Comparison of ENCODE assay signal across 24 mouse cellular contexts in genomic region chr15:93121156-93121555, GRCm38 (mm10).
A peak's percentile ranks its signal among the peaks of the same experiment; 100 is the strongest.
DNase-seq lines count a peak whose midpoint lies in the region; ATAC-seq lines count a peak whose summit lies in the region.
"Had no signal": no experiment of that assay in that cellular context is flagged by ENCODE, and none has a peak within 500 bp of the region (broad histone marks: within the 10 kb centered on the region; RNA-seq: fewer than 3 reads in every experiment).

No protein-coding gene starts in this region.

- 60% methylated on average over 4 of the region's 4 CpGs for WGBS in kidney, embryonic 15.5 days

- H3K9me3 ChIP-seq in kidney, embryonic 15.5 days (replicated peaks): no peaks in the 10 kb centered on the region
- H3K9me3 ChIP-seq: embryonic facial prominence, embryonic 12.5 days; embryonic facial prominence, embryonic 15.5 days; heart, embryonic 12.5 days; heart, embryonic 15.5 days had no signal

- H3K4me2 ChIP-seq in kidney, embryonic 15.5 days: no peak overlapping the region
- H3K4me2 ChIP-seq: embryonic facial prominence, embryonic 12.5 days; embryonic facial prominence, embryonic 15.5 days; heart, embryonic 12.5 days; heart, embryonic 15.5 days; hindbrain, embryonic 14.5 days had no signal

- no peak overlapping the region for H3K27ac ChIP-seq in kidney, embryonic 15.5 days
- H3K27ac ChIP-seq: embryonic facial prominence, embryonic 12.5 days; embryonic facial prominence, embryonic 15.5 days; gastrocnemius, adult 2 months; heart, embryonic 15.5 days; hindbrain, embryonic 14.5 days had no signal

- no peaks in the 10 kb centered on the region for H3K36me3 ChIP-seq in kidney, embryonic 15.5 days
- H3K36me3 ChIP-seq: embryonic facial prominence, embryonic 12.5 days; embryonic facial prominence, embryonic 15.5 days; heart, embryonic 12.5 days; heart, embryonic 15.5 days had no signal

- 0 out of 2 replicates have a peak, but pooled peaks have one; percentile 56 for ATAC-seq in kidney, embryonic 15.5 days (replicated peaks; ENCODE audit: low FRiP score)
- ATAC-seq: CD4-positive, CD25-positive, alpha-beta regulatory T cell, adult 4 months; forebrain, embryonic 14.5 days; forebrain, postnatal 0 days had no signal

- H3K9ac ChIP-seq in kidney, embryonic 15.5 days: no peak overlapping the region
- H3K9ac ChIP-seq: embryonic facial prominence, embryonic 12.5 days; embryonic facial prominence, embryonic 15.5 days; forebrain, postnatal 0 days; heart, embryonic 12.5 days; heart, embryonic 15.5 days; hindbrain, embryonic 14.5 days had no signal

- H3K4me3 ChIP-seq in kidney, embryonic 15.5 days (replicated peaks): no peak overlapping the region
- H3K4me3 ChIP-seq: embryonic facial prominence, embryonic 12.5 days; embryonic facial prominence, embryonic 15.5 days; gastrocnemius, adult 2 months; heart, embryonic 12.5 days; heart, embryonic 15.5 days had no signal

- no peaks in the 10 kb centered on the region for H3K4me1 ChIP-seq in kidney, embryonic 15.5 days
- H3K4me1 ChIP-seq: embryonic facial prominence, embryonic 12.5 days; embryonic facial prominence, embryonic 15.5 days; heart, embryonic 12.5 days; heart, embryonic 15.5 days had no signal

- DNase-seq in kidney, adult 8-10 months: no peak
- peak; percentile 37 to 54 for DNase-seq in kidney, postnatal 4 days
- DNase-seq in kidney, postnatal 14 days: no peak
- DNase-seq in urinary bladder, postnatal 14 days (ENCODE audit: low spot score): peak; percentile 4
- DNase-seq in urinary bladder, postnatal 4 days (ENCODE audit: low spot score in 2 of 2): no peak
- DNase-seq: adrenal gland, adult 2 months; adrenal gland, postnatal 14 days; cerebellum, adult 11 months; cerebellum, adult 2 months; cerebellum, adult 9-11 months; cerebellum, postnatal 25 days; forebrain, postnatal 0 days; gastrocnemius, adult 2 months; gastrocnemius, postnatal 14 days; heart, adult 18-20 months; heart, postnatal 4 days had no signal

- H3K27me3 ChIP-seq in kidney, embryonic 15.5 days: no peaks in the 10 kb centered on the region
- H3K27me3 ChIP-seq: embryonic facial prominence, embryonic 12.5 days; embryonic facial prominence, embryonic 15.5 days; heart, embryonic 12.5 days; heart, embryonic 15.5 days had no signal

Comparison
In these comparisons a context has a peak if more than half of its experiments do, and no peak if none do; other contexts are left out.
1. DNase-seq: peak in kidney, postnatal 4 days (2 of 2) and urinary bladder, postnatal 14 days (single experiment); none in kidney, adult 8-10 months (0 of 2), kidney, postnatal 14 days (single experiment) and urinary bladder, postnatal 4 days (0 of 2).